Mouse (Mus musculus) lung, postnatal 14 days (tissue): ENCODE data around the gene Ccdc122.
"Not testable (repeated sequence)": the region's sequence is repeated elsewhere in the genome, so short reads cannot be mapped to it uniquely, and the experiment has no call there.

Experiments
- DNase-seq: peaks from one replicate; pipeline ENCODE4 v3.0.0; 2021

Gene Ccdc122

DNA sequence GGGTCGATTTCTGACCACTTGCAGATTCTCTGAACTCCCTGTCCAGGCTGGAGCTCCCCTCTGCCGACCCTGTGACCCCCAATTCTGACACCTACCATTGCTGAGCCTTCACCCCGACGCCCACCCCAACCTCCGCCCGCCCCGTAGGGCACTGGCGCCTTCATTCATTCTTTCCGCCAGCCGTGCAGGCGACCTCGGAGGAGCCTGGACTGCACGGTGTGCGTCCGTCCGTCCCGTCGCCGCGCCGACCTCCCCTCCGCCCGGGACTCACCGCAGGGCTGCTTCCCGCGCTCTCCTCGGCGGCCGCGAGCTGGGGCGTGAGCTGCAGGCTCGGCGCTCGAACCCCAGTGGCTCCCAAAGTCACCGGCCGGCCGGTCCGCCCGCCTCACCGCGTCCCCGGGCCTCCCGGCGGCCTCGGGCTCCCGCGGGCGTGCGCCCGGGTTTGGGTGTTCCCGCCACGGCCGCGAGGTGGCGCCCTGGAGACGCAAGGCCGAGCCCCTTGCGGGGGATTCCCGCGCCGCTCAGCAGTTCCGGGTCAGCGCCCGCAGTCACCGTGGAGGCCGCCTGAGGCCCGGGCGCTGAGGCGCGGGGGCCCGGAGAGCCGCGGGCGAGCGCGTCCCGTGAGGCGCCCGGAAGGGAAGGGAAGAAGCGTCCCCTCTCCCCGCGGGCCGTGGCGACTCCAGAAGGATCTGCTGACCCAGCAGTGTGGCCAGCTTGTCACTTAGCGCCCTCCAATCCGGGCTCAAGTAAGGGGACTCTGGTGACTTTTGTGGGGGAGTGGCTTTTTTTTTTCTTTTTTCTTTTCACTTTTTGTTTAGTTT lies at the start of gene Ccdc122, which contains the start of gene Lacc1:
Gene Ccdc122, plus strand, starts transcription at position 547 of the 821 bp plus-strand sequence.
Gene Lacc1, minus strand, starts transcription at position 679 of the 821 bp plus-strand sequence.
- peak; percentile 87 for DNase-seq

DNA sequence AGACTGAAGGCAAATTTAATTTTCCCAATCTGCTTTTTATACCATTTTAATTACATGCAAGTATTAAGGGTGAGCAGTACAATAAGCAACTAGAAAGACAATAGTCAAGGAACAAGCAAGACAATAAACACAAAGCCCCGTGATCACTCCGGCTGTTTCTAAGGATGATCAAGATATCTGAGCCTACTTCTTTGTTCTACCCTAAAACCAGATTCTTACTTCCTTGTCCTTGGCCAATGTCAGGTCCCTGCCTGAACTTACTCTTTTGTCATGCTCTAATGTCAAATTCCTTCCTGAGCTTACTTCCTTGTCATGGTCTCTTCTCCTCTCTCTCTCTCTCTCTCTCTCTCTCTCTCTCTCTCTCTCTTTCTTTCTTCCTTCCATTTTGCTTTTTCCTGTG lies 46.2 kb upstream of the Ccdc122 start:
- not testable (repeated sequence) for DNase-seq

DNA sequence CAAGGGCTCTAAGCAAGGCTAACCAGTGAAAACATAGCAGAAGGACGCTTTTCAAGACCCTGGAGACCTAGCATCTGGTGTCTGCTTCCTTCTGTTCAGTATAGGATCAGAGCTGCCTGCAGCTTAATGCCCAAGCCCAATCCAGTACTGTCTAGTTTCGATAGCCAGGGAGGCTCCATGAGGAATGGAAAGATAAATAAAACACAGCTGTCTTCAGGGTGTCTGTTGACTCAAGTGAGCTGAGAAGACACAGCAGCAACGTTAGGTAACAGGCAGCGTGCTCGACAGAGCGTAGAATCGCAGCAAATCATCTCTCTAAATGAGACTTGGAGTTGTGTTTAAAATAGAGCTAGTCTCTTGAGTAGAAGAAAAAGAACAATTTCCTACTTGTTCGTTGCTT lies 31.8 kb upstream of the Ccdc122 start:
- DNase-seq, result no peak

DNA sequence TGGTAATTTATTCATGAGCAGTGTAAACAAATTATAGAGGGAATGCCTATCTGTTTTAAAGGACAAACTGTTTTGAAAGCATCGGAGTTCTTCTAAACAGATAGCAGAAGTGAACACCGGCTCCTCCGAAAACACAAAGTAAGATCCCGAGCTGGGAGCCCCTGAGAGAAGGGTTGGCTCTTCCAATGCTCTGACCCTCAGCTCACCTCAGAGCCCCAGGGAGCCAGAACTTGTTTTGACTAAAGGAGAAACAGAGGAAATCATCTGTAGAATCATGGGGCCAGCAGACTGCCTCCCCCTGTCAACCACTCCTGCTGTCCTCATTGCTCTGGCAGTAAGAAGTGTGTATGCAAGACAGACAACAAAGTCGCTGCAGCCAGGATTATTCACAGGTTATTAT lies 31.0 kb upstream of the Ccdc122 start:
- DNase-seq, result no peak

DNA sequence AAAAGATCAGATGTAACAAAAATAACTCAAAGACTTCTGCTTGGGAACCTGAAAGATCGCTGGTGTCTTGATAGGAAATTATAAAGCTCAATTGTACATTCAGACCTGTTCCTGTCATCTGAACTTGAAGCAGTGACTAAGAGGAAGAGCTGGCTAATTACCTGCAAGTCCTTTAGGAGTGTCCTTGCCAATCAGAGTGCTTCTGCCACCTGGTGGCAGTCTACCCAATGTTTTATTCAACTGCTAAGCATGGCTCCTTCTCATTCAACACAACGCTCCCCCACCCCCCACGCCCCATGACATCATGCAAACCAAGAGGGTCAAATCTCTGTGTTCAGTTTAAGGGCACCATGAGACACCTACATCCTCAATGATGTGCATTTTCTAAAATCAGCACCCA lies 28.3 kb upstream of the Ccdc122 start:
- peak; percentile 83 for DNase-seq

DNA sequence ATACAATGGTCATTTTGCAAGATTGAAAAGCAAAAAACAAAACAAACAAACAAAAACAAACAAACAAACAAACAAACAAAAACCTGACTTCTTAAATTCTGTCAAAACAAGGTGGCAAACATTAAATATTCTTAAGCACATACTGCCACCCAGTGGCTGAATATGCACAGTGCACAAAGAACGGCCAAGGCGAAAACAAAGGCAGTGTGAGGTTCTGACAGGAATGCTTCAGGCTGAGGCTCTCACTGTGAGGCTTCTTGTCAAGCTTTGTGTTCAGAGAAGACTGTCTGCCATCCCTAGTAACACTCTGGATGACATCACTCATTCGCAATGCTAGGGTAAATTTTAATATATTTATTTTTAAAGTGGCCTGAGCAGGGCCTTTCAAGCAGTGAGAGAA lies 24.8 kb upstream of the Ccdc122 start:
- DNase-seq, result peak; percentile 79

DNA sequence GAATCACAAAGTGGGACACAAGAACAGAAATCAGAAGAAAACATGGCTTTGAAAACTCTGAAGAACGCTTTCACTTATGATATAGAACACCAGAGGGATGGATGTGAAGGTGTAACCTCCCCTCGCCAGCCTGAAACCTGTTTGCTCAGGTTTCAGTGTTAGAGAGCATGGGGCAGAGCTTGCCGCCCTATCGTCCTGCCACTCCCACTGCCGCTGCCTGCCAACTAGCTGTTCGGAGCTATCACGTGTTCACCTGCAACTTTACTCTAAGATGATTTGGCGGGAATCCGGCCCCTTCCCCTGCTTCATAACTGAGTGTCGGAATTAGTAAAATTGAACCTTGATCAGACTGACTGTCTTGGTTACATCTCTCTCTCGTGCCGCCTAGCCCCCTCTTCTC lies 19.8 kb upstream of the Ccdc122 start:
- DNase-seq, result not testable (repeated sequence)

DNA sequence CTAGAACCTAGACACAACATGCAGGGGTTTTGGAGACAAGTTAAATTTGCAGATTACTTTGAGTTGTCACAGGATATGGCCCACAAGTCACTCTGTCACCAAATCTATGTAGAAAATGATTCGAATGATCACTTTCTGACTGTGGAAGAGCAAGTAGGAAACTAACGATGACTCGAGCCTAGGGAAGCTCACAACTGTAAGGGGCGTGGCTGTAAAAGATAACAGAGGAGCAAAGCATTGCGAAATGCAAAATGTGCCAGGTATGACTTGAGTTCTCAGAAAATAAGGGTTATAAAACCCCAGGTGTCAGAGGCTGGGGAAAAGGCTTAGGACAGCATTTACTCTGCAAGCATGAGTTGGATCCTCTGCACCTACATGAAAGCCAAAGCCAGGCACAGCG lies 19.4 kb upstream of the Ccdc122 start:
- DNase-seq, result no peak

DNA sequence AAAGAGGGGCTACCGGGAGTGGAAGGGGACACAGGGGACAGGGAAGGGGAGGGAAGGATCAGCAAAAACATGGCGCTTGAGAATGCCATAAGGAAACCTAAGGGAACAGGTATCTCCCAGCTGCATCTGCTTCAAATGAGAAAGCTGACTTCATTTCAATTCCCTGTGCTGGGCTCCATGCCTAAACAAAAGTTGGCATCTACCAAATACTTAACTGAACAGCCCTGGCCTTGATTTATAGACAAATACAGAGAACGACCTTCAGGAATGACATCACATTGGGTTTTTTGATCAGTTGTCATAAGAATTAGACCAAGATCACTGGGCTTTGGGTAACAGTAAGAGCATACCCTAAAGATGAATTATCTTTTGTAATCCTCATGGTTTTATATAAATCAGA lies 12.1 kb upstream of the Ccdc122 start:
- DNase-seq, result no peak

DNA sequence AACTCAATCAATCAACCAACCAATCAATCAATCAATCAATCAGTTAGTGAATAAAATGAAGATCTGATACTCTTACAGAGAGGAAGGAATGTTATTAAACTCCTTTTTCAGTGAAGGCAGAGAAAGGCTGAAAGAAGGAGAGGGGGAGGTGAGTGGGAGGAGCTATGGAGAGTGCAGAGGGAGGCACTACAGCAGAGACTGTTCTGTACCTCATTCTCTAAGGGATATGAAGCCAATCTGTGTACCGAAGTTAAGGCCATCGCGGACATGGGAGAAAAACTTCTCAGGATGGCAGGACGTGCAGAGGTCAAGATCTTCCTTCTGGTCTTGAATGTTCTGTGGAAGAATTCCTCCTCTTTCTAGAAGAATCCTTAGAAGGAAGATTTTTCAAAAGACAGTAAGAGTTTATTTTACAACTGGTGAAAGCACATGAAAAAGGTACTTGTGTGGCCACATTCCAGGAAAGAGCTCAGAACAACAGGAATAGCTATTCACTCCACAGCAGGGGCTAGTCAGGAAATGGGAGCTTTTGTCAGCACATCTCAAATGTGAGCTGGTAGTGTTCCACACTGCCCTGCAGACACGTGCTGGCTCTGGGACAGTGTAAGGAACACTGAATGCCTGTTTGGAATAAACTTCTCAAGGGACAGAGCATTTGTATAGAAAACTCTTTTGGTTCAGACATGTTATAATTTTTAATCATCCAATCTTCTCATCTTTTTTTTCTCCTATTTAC lies 7.1 kb upstream of the Ccdc122 start:
- no peak for DNase-seq

DNA sequence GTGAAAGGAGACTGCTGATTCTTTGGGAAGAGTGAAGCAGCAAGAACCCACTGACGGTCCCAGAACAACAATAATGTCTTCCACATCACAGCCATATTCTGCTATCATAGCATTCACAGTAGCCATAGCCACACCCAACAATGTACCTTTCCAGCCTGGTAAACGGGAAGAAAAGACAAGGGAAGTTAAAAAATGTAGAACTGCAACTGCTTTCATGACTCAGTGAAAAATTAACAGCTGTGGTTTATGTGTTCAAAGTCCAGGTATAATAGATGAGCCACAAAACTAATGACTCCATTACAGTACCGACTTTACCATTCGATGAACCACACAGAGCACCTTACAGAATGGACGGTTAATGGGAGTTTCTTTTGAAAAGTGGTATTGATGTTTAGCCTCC lies 5.8 kb upstream of the Ccdc122 start:
- no peak for DNase-seq

DNA sequence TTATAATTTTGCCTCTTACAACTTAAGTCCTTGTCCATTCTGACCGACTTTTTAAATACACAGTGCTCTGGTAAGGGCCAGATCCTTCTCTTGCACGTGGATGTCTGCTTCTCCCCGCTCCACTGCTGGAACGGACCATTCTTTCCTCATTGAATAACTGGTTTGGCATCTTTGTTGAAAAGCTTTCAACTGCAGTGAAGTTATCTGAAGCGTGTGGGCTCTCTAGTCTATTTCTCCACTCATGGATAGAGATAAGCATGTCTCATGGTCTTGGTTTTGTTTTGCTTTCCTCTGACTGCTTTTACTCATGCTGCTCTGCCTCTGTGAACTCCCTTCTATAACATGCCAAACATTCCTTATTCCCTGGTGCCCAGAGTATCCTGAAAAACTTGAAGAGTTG lies 4.1 kb upstream of the Ccdc122 start:
- DNase-seq, result no peak

DNA sequence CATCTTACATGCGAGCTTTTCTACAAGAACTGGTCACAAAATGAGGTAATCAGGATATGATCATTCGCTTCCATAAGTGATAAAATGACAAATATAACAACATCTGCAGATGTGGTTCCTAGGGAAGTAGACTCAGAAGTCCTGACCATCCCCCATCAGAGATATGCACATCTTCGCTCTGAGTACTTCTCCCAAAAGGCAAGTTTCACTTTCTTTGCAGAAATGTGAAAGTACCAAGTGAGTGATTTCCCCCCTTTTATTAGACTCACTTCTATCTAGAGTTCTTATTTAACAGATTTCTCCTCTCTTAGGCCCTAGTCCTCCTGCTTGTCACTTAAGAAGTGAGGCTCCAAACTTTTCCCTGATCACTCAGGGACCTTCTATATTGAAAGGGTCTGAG lies 3.2 kb upstream of the Ccdc122 start:
- no peak for DNase-seq

DNA sequence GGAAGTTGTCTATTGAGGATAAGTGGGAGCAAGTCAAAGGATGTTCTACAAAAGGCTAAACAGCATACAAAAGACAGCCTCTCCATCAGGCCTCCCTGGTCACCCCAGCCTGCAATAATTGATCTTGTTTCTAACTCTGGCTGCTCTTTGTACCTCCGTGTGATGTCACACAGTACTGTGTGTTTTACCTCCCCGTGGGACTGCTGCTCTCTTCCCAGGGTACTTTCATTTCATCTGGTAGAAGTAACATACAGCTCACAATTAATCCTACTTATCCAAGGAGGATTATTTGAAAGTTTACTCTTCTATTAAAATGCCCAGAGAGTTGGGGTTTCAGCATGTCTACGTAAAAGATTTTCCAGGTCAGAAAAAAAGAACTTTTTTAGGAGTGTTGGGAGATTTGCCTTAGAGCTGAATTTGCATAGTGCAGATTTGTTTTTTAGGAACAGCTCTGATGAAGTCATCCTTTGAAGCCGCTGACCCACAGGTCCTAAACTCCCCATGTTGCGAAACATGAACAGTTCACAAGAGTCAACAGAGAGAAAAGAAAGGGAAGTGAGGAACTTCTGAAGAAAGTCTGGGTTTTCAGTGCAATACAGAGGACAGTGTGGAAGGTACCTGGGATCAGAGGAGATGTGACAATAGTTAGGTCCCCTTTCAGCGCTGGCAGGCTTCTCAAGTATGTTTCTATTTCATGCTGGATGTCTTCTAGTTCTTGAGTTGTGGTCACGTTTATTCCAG lies 2.2 kb upstream of the Ccdc122 start:
- no peak for DNase-seq

DNA sequence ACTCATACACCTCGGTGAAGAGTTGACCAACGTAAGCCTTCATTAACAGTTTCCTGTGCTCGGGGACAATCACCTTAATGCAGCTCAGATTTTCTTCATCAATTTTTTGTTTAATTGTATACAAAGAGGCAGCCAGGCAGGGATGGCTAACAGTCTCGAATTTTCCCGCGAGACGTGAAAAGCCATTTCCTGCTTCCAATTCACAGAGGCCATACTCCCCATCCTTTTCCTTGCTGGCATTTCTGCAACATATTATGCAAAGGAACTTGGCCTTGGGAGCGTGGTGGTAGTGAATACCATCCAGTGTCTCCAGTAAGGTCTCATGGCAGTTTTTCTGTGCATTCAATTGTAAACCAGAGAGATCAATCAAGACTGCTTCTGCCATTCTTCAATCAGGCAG lies 1.6 kb upstream of the Ccdc122 start:
- DNase-seq, result no peak

DNA sequence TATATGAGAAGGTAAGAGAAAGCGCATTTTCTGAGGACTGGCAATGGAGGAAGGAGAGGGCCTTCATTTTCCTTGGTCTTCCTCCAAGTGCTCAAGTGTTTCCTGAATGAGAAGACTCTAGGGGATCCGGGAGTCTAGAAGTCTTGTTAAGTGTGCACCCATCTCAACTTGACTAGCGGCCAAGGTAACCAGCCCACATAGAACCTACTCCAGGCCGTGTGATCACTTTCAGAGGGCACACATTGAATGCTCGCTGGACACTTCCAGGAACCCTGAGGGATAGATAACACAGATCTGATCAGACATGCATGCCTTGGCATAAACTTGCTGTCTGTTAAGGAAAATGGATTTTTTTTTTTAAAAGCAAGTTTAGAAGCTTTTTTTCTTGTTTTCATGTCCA lies 758 bp downstream of the Ccdc122 start:
- DNase-seq, result no peak

DNA sequence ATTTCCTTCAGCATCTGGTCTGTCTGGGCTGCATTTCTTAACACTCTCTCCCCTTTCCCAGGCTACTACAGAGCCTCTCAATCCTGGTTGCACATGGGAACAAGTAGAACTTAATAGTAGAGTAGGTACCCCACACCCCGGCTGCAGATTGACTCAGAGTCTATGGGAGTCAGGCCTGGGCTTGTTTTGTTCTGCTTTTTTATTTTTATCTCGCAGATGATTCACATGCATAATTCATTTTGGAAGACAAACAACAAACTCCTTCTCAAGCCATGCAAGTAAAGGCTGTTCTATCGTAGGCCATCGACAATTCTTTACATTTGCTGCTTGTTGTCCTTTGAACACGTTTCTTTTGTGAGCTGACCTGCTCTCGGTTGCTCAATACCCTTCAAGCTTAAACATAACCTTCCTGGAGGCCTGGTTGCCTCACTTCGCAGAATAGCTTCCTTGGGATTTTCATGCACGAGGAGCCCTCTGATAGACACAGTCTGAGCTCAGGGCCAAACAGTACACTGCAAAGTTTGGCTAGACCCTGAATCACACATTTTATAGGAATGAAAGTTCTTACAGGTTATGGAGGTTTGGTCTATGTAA lies 1.4 kb downstream of the Ccdc122 start:
- DNase-seq, result no peak

DNA sequence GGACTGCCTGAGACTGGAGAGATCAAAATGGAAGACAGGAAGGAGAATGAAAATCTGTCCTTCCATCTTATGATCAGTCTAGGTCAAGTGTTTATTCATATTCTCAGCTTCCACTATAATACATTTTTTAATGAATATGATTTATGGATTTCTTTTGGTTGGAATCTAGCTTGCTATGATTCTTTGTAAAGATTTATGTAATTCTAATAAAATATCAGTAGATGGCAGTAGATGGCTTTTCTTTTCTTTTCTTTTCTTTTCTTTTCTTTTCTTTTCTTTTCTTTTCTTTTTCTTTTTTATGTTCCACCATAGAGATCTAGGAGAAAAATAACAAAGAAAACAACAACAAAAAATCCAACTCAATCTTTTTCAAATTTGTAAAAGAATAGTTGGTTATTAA lies 16.7 kb downstream of the Ccdc122 start:
- DNase-seq, result no peak

DNA sequence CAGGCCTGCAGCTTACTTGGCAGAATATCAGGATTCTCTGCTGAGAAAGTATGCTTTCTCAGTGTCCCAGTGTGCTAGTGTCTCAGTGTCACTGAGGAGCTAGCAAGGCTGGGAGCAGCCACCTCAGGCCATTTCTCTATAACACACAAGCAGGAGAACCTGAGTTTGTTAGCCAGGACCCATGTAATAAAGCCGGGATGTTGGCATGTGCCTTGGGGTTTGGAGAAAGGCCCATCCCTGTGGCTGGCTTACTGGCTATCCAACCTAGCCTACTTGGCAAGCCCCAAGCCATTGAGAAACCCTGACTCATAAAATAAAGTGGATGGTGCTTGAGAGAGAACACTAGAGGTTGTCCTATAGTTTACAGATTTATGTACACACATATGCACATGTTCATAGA lies 32.8 kb downstream of the Ccdc122 start:
- DNase-seq, result no peak

DNA sequence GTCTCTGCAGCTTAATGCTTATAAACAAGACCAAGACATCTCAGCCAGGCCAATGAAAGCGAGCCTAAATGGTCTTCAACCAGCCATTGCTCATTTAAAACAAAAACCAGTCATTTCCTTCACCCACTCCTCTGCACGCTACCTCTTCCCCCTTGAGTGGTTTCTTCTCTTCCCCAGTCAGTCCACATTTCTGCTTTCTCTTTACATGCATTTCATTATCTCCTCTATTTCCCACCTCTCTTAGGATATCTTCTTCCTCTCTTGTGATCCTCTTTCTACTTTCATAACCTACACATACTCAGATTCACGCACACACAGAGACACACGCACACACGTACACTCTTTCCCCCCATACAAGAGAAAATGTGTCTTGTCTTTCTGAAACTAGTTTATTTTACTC lies 44.7 kb downstream of the Ccdc122 start:
- DNase-seq, result no peak

DNA sequence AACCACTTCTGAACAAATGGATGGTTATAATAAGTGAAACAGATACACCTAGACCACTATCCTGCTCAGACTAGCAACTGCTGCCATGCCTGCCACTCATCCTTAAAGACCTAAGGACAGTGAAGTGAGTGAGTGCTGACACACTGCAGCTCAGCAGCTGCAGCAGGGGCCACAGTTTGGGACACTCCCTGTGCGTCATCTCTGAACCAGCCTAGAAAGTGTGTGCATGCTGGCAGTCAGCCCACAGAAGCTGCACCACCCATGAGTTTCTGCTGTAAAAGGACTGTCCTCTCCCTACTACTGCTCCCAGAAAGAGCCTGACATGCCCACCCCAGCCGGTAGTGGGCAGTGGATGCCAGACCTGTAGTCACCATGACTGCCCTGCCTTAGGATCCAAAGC lies 63.7 kb downstream of the Ccdc122 start:
- DNase-seq, result no peak

DNA sequence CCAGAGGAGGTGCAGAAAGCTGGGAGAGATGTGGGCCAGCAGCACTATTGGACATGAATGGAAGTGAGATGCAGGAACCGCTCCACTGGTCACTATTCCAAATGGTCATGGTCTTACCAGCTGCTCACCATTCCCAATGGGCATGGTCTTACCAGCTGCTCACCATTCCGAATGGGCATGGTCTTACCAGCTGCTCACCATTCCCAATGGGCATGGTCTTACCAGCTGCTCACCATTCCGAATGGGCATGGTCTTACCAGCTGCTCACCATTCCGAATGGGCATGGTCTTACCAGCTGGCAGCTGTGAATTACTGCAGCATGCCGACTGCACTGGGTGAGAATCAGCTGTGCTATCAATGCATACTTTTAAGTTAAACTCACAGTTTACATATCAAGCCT lies 74.0 kb downstream of the Ccdc122 start:
- not testable (repeated sequence) for DNase-seq

DNA sequence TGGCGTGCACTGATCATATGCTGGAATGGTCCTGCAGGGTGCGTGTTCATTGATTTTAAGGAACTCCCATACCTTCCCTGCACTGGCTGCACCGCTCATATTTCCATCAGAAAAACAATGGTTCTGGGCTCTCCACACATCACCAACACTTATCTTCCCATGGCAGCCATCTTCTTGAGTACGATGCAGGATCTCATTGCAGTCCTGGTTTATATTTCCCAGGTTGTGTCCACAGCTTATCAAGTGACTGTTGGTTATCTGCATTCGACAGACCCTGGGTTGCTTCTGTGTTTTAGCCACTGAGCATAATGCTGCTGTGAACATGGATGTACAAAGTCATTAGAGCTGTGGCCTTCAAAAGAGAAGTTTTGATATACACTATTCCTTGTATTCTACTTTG lies 94.0 kb downstream of the Ccdc122 start:
- no peak for DNase-seq
